Mouse (Mus musculus) neutrophil, adult 5-6 weeks (primary cell): ENCODE data around the gene Myh9. TPM values are rescaled to one million over a fixed set of nuclear protein-coding genes. Genes with fewer than 3 reads are reported as not detected.
A peak's percentile ranks its signal among the peaks of the same experiment; 100 is the strongest.
"Not testable (repeated sequence)": the region's sequence is repeated elsewhere in the genome, so short reads cannot be mapped to it uniquely, and the experiment has no call there.

ENCODE experiments used
- ATAC-seq: fragments of 151-379, 151-347 bp; 2 replicates; pipeline ENCODE4 v1.8.0; 2017; ENCODE audit warnings: mild to moderate bottlenecking, moderate TSS enrichment; ENCODE audit not compliant: insufficient number of reproducible peaks, poor library complexity, low FRiP score, severe bottlenecking; ENCODE audit errors: extremely low read depth
- total RNA-seq: library from RNA; stranded (forward); fragments of 200-1000 nt; gene quantifications from 2 replicates; pipeline ENCODE4 v1.2.3, GENCODE M21; 2017

The Myh9 gene
- total RNA-seq, 1 experiment from 2014 or later = 1,152 TPM

- ATAC-seq = no peak
These were observed 31.6 kb upstream of the Myh9 start for GRCm38 (mm10) chr15:77873564-77873963.

GRCm38 (mm10) chr15:77872996-77873395, 31.0 kb upstream of the Myh9 start:
- no peak for ATAC-seq

GRCm38 (mm10) chr15:77868340-77868739, 26.4 kb upstream of the Myh9 start:
- ATAC-seq = no peak

- not testable (repeated sequence) for ATAC-seq
These were observed 25.4 kb upstream of the Myh9 start for GRCm38 (mm10) chr15:77867231-77867968.

GRCm38 (mm10) chr15:77866583-77867220, 24.7 kb upstream of the Myh9 start:
- no peak for ATAC-seq

GRCm38 (mm10) chr15:77864063-77864758, 22.2 kb upstream of the Myh9 start:
- no peak for ATAC-seq

GRCm38 (mm10) chr15:77862991-77863972, 21.3 kb upstream of the Myh9 start:
- no peak for ATAC-seq

- ATAC-seq = no peak
These were observed 18.2 kb upstream of the Myh9 start for GRCm38 (mm10) chr15:77860081-77860665.

GRCm38 (mm10) chr15:77857662-77858156, 15.7 kb upstream of the Myh9 start:
- peak; percentile 74 for ATAC-seq

- no peak for ATAC-seq
These were observed 14.6 kb upstream of the Myh9 start for GRCm38 (mm10) chr15:77856541-77856940.

GRCm38 (mm10) chr15:77855301-77855700, 13.3 kb upstream of the Myh9 start:
- peak; percentile 80 for ATAC-seq

GRCm38 (mm10) chr15:77852001-77852400, 10.0 kb upstream of the Myh9 start:
- no peak for ATAC-seq

GRCm38 (mm10) chr15:77851136-77851535, 9.2 kb upstream of the Myh9 start:
- ATAC-seq = no peak

GRCm38 (mm10) chr15:77849572-77850229, 7.7 kb upstream of the Myh9 start:
- ATAC-seq = peak; percentile 88

- ATAC-seq = no peak
These were observed 7.1 kb upstream of the Myh9 start for GRCm38 (mm10) chr15:77849039-77849436.

GRCm38 (mm10) chr15:77848415-77849038, 6.6 kb upstream of the Myh9 start:
- ATAC-seq = no peak

- no peak for ATAC-seq
These were observed 5.9 kb upstream of the Myh9 start for GRCm38 (mm10) chr15:77847826-77848225.
